Mouse (Mus musculus): ENCODE data around the gene Ckap5. TPM values are rescaled to one million over a fixed set of nuclear protein-coding genes. Genes with fewer than 3 reads are reported as not detected.
"Not testable (repeated sequence)": the region's sequence is repeated elsewhere in the genome, so short reads cannot be mapped to it uniquely, and the experiment has no call there.

Ckap5 gene
- polyA plus RNA-seq, 1 experiment from 2014 or later: 84.9 TPM

GRCm38 (mm10) chr2:91602389-91602788, 75.8 kb downstream of the Ckap5 start:
- Histone ChIP-seq H3K4me2 (ENCODE audit: low read depth, low read length) (no peak overlapping the region), H3K4me3 (ENCODE audit: low read length) (no peak overlapping the region), H3K9ac (ENCODE audit: low read length) (no peak overlapping the region), H3K36me3 (ENCODE audit: control insufficient read depth, insufficient read depth, low read length) (peaks cover 59% of the 10 kb centered on the region), H3K27ac (ENCODE audit: low read length) (no peak overlapping the region), H3K4me1 (replicated peaks; ENCODE audit: control insufficient read depth, insufficient read depth, low read length) (no peaks in the 10 kb centered on the region), H3K9me3 (ENCODE audit: control insufficient read depth, low read length) (no peaks in the 10 kb centered on the region), H3K27me3 (ENCODE audit: control insufficient read depth, insufficient read depth, low read depth, low read length) (no peaks in the 10 kb centered on the region)
- 88% methylated on average over 4 of the region's 4 CpGs for WGBS
- no peak for ATAC-seq (ENCODE audit: low read depth)

GRCm38 (mm10) chr2:91609370-91609769, 82.8 kb downstream of the Ckap5 start:
- peaks cover 33% of the 10 kb centered on the region for H3K36me3 ChIP-seq (ENCODE audit: control insufficient read depth, insufficient read depth, low read length)

GRCm38 (mm10) chr2:91622356-91622755, 95.8 kb downstream of the Ckap5 start:
- ATAC-seq (ENCODE audit: low read depth): no peak
- Histone ChIP-seq H3K36me3 (ENCODE audit: control insufficient read depth, insufficient read depth, low read length) (peaks cover 40% of the 10 kb centered on the region), H3K4me1 (replicated peaks; ENCODE audit: control insufficient read depth, insufficient read depth, low read length) (no peaks in the 10 kb centered on the region), H3K4me3 (ENCODE audit: low read length) (no peak overlapping the region), H3K9ac (ENCODE audit: low read length) (no peak overlapping the region), H3K27ac (ENCODE audit: low read length) (no peak overlapping the region), H3K9me3 (ENCODE audit: control insufficient read depth, low read length) (no peaks in the 10 kb centered on the region), H3K27me3 (ENCODE audit: control insufficient read depth, insufficient read depth, low read depth, low read length) (no peaks in the 10 kb centered on the region), H3K4me2 (ENCODE audit: low read depth, low read length) (no peak overlapping the region)
- 89% methylated on average over 5 of the region's 5 CpGs for WGBS

More at GRCm38 (mm10) chr2:91609370-91609769, 82.8 kb downstream of the Ckap5 start:
- H3K9ac ChIP-seq (ENCODE audit: low read length); H3K4me3 ChIP-seq (ENCODE audit: low read length); H3K9me3 ChIP-seq (ENCODE audit: control insufficient read depth, low read length); H3K27ac ChIP-seq (ENCODE audit: low read length); H3K4me1 ChIP-seq (replicated peaks; ENCODE audit: control insufficient read depth, insufficient read depth, low read length); H3K4me2 ChIP-seq (ENCODE audit: low read depth, low read length); H3K27me3 ChIP-seq (ENCODE audit: control insufficient read depth, insufficient read depth, low read depth, low read length); ATAC-seq (ENCODE audit: low read depth): not testable (repeated sequence)

- WGBS: 95% methylated on average over 7 of the region's 7 CpGs
- peaks cover 31% of the 10 kb centered on the region for H3K36me3 ChIP-seq (ENCODE audit: control insufficient read depth, insufficient read depth, low read length)
- H3K4me2 ChIP-seq (ENCODE audit: low read depth, low read length); H3K9me3 ChIP-seq (ENCODE audit: control insufficient read depth, low read length); H3K27ac ChIP-seq (ENCODE audit: low read length); H3K9ac ChIP-seq (ENCODE audit: low read length); H3K4me1 ChIP-seq (replicated peaks; ENCODE audit: control insufficient read depth, insufficient read depth, low read length); H3K27me3 ChIP-seq (ENCODE audit: control insufficient read depth, insufficient read depth, low read depth, low read length); ATAC-seq (ENCODE audit: low read depth); H3K4me3 ChIP-seq (ENCODE audit: low read length): not testable (repeated sequence)
Observed at GRCm38 (mm10) chr2:91623366-91623765, 96.8 kb downstream of the Ckap5 start.

- no peaks in the 10 kb centered on the region for H3K4me1 ChIP-seq (replicated peaks; ENCODE audit: control insufficient read depth, insufficient read depth, low read length)
- WGBS: 62% methylated on average over 5 of the region's 5 CpGs
- H3K4me2 ChIP-seq (ENCODE audit: low read depth, low read length): no peak overlapping the region
- H3K9me3 ChIP-seq (ENCODE audit: control insufficient read depth, low read length): no peaks in the 10 kb centered on the region
- no peak overlapping the region for H3K9ac ChIP-seq (ENCODE audit: low read length)
- H3K36me3 ChIP-seq (ENCODE audit: control insufficient read depth, insufficient read depth, low read length): peaks cover 3% of the 10 kb centered on the region
- no peaks in the 10 kb centered on the region for H3K27me3 ChIP-seq (ENCODE audit: control insufficient read depth, insufficient read depth, low read depth, low read length)
- H3K4me3 ChIP-seq (ENCODE audit: low read length): no peak overlapping the region
- no peak for ATAC-seq (ENCODE audit: low read depth)
- no peak overlapping the region for H3K27ac ChIP-seq (ENCODE audit: low read length)
Observed at GRCm38 (mm10) chr2:91627486-91627885, 100.9 kb downstream of the Ckap5 start.

- H3K4me3 ChIP-seq (ENCODE audit: low read length): no peak overlapping the region
- H3K27ac ChIP-seq (ENCODE audit: low read length): no peak overlapping the region
- H3K9ac ChIP-seq (ENCODE audit: low read length): no peak overlapping the region
- H3K9me3 ChIP-seq (ENCODE audit: control insufficient read depth, low read length): no peaks in the 10 kb centered on the region
- H3K4me1 ChIP-seq (replicated peaks; ENCODE audit: control insufficient read depth, insufficient read depth, low read length): no peaks in the 10 kb centered on the region
- H3K36me3 ChIP-seq (ENCODE audit: control insufficient read depth, insufficient read depth, low read length): no peaks in the 10 kb centered on the region
- H3K27me3 ChIP-seq (ENCODE audit: control insufficient read depth, insufficient read depth, low read depth, low read length): no peaks in the 10 kb centered on the region
- WGBS: 85% methylated on average over 8 of the region's 8 CpGs
- no peak for ATAC-seq (ENCODE audit: low read depth)
- H3K4me2 ChIP-seq (ENCODE audit: low read depth, low read length): no peak overlapping the region
Observed at GRCm38 (mm10) chr2:91628171-91628570, 101.6 kb downstream of the Ckap5 start.

GRCm38 (mm10) chr2:91629682-91630081, 103.1 kb downstream of the Ckap5 start:
- no peak overlapping the region for H3K9ac ChIP-seq (ENCODE audit: low read length)
- no peak overlapping the region for H3K4me2 ChIP-seq (ENCODE audit: low read depth, low read length)
- H3K4me3 ChIP-seq (ENCODE audit: low read length): no peak overlapping the region
- WGBS: 82% methylated on average over 18 of the region's 18 CpGs
- no peaks in the 10 kb centered on the region for H3K4me1 ChIP-seq (replicated peaks; ENCODE audit: control insufficient read depth, insufficient read depth, low read length)
- H3K9me3 ChIP-seq (ENCODE audit: control insufficient read depth, low read length): no peaks in the 10 kb centered on the region
- H3K27ac ChIP-seq (ENCODE audit: low read length): no peak overlapping the region
- ATAC-seq (ENCODE audit: low read depth): no peak
- no peaks in the 10 kb centered on the region for H3K36me3 ChIP-seq (ENCODE audit: control insufficient read depth, insufficient read depth, low read length)
- no peaks in the 10 kb centered on the region for H3K27me3 ChIP-seq (ENCODE audit: control insufficient read depth, insufficient read depth, low read depth, low read length)

GRCm38 (mm10) chr2:91630384-91630783, 103.8 kb downstream of the Ckap5 start:
- no peak overlapping the region for H3K4me2 ChIP-seq (ENCODE audit: low read depth, low read length)
- H3K9ac ChIP-seq (ENCODE audit: low read length): no peak overlapping the region
- no peaks in the 10 kb centered on the region for H3K9me3 ChIP-seq (ENCODE audit: control insufficient read depth, low read length)
- H3K36me3 ChIP-seq (ENCODE audit: control insufficient read depth, insufficient read depth, low read length): no peaks in the 10 kb centered on the region
- no peak overlapping the region for H3K4me3 ChIP-seq (ENCODE audit: low read length)
- no peaks in the 10 kb centered on the region for H3K4me1 ChIP-seq (replicated peaks; ENCODE audit: control insufficient read depth, insufficient read depth, low read length)
- H3K27ac ChIP-seq (ENCODE audit: low read length): no peak overlapping the region
- ATAC-seq (ENCODE audit: low read depth): no peak
- no peaks in the 10 kb centered on the region for H3K27me3 ChIP-seq (ENCODE audit: control insufficient read depth, insufficient read depth, low read depth, low read length)
- WGBS: 90% methylated on average over 12 of the region's 12 CpGs

- no peaks in the 10 kb centered on the region for H3K27me3 ChIP-seq (ENCODE audit: control insufficient read depth, insufficient read depth, low read depth, low read length)
- no peak overlapping the region for H3K9ac ChIP-seq (ENCODE audit: low read length)
- H3K9me3 ChIP-seq (ENCODE audit: control insufficient read depth, low read length): no peaks in the 10 kb centered on the region
- no peaks in the 10 kb centered on the region for H3K36me3 ChIP-seq (ENCODE audit: control insufficient read depth, insufficient read depth, low read length)
- no peak overlapping the region for H3K4me3 ChIP-seq (ENCODE audit: low read length)
- WGBS: 78% methylated on average over 5 of the region's 5 CpGs
- no peaks in the 10 kb centered on the region for H3K4me1 ChIP-seq (replicated peaks; ENCODE audit: control insufficient read depth, insufficient read depth, low read length)
- H3K4me2 ChIP-seq (ENCODE audit: low read depth, low read length): no peak overlapping the region
- no peak for ATAC-seq (ENCODE audit: low read depth)
- no peak overlapping the region for H3K27ac ChIP-seq (ENCODE audit: low read length)
Observed at GRCm38 (mm10) chr2:91631826-91632225, 105.3 kb downstream of the Ckap5 start.

- 58% methylated on average over 5 of the region's 5 CpGs for WGBS
- Histone ChIP-seq H3K27me3 (ENCODE audit: control insufficient read depth, insufficient read depth, low read depth, low read length) (no peaks in the 10 kb centered on the region), H3K27ac (ENCODE audit: low read length) (no peak overlapping the region), H3K36me3 (ENCODE audit: control insufficient read depth, insufficient read depth, low read length) (no peaks in the 10 kb centered on the region), H3K9me3 (ENCODE audit: control insufficient read depth, low read length) (no peaks in the 10 kb centered on the region), H3K4me3 (ENCODE audit: low read length) (no peak overlapping the region), H3K4me1 (replicated peaks; ENCODE audit: control insufficient read depth, insufficient read depth, low read length) (no peaks in the 10 kb centered on the region), H3K4me2 (ENCODE audit: low read depth, low read length) (no peak overlapping the region), H3K9ac (ENCODE audit: low read length) (no peak overlapping the region)
- ATAC-seq (ENCODE audit: low read depth): no peak
Observed at GRCm38 (mm10) chr2:91632316-91632715, 105.8 kb downstream of the Ckap5 start.

Data from lung, embryonic 16.5 days (tissue).